Mouse (Mus musculus) right cerebral cortex, postnatal 10 days (tissue): ENCODE measurements around the gene Hoxd11.

Experiments
- DNase-seq, 2 experiments: peaks; one replicate each; pipeline ENCODE4 v3.0.0; 2021; ENCODE audit warnings: low spot score in 2 of 2

The Hoxd11 gene

GRCm38 (mm10) chr2:74680561-74681398, 1.4 kb downstream of the Hoxd11 start:
- DNase-seq = no peak

- peak in 1 of 2 experiments; percentile 24 for DNase-seq
Measured at GRCm38 (mm10) chr2:74681594-74682531, 2.5 kb downstream of the Hoxd11 start.

- no peak for DNase-seq
Measured at GRCm38 (mm10) chr2:74682796-74683195, 3.4 kb downstream of the Hoxd11 start.

GRCm38 (mm10) chr2:74683471-74683951, 4.2 kb downstream of the Hoxd11 start:
- no peak for DNase-seq

GRCm38 (mm10) chr2:74684106-74684505, 4.7 kb downstream of the Hoxd11 start:
- DNase-seq = no peak

GRCm38 (mm10) chr2:74685059-74685603, 5.8 kb downstream of the Hoxd11 start:
- DNase-seq = no peak

- DNase-seq = no peak
Measured at GRCm38 (mm10) chr2:74686301-74686987, 7.1 kb downstream of the Hoxd11 start.

GRCm38 (mm10) chr2:74686988-74687697, 7.8 kb downstream of the Hoxd11 start:
- no peak for DNase-seq

- DNase-seq = no peak
Measured at GRCm38 (mm10) chr2:74687698-74688555, 8.6 kb downstream of the Hoxd11 start.

- no peak for DNase-seq
Measured at GRCm38 (mm10) chr2:74688795-74689573, 9.6 kb downstream of the Hoxd11 start.

- no peak for DNase-seq
Measured at GRCm38 (mm10) chr2:74689574-74690337, 10.4 kb downstream of the Hoxd11 start.

GRCm38 (mm10) chr2:74690338-74690716, 11.0 kb downstream of the Hoxd11 start:
- no peak for DNase-seq

GRCm38 (mm10) chr2:74691022-74691951, 11.9 kb downstream of the Hoxd11 start, which contains the start of gene Hoxd10:
Hoxd10 (plus strand) TSS chr2:74691924.
- DNase-seq = peak in 1 of 2 experiments; percentile 31

- DNase-seq = no peak
Measured at GRCm38 (mm10) chr2:74691995-74692807, 12.8 kb downstream of the Hoxd11 start.

- DNase-seq = no peak
Measured at GRCm38 (mm10) chr2:74692808-74693431, 13.6 kb downstream of the Hoxd11 start.

- DNase-seq = no peak
Measured at GRCm38 (mm10) chr2:74693432-74693827, 14.1 kb downstream of the Hoxd11 start.
